Mouse (Mus musculus): ENCODE data around the gene Zzz3.

- no peak for TF ChIP-seq EP300 (IDR thresholded peaks at IDR 0.05)
- no peak for TF ChIP-seq CTCF (IDR thresholded peaks at IDR 0.05)
These were observed 31.1 kb upstream of the Zzz3 start for GRCm38 (mm10) chr3:152364181-152364580.

Data from lung, postnatal 0 days (tissue).